Mouse (Mus musculus): ENCODE results near the gene Ptpn18. TPM values are rescaled to one million over a fixed set of nuclear protein-coding genes. Genes with fewer than 3 reads are reported as not detected.

The Ptpn18 gene
- total and polyA plus RNA-seq, 3 experiments: 39.1 to 73.3 TPM; not detected in 1

GRCm38 (mm10) chr1:34462766-34463165 lies 3.2 kb downstream of the Ptpn18 start (continued):
- peak; percentile 35; the same call in 1 of the 2 replicates for TF ChIP-seq BHLHE40 (IDR thresholded peaks at IDR 0.05; ENCODE audit: borderline replicate concordance, low read depth, low read length)
- TF ChIP-seq SMC3 (IDR thresholded peaks at IDR 0.05; ENCODE audit: low read depth, low read length): peak; percentile 68
- TF ChIP-seq TBP (IDR thresholded peaks at IDR 0.05; ENCODE audit: low read depth, low read length): no peak
- TF ChIP-seq MAZ (IDR thresholded peaks at IDR 0.05; ENCODE audit: low read depth, low read length): peak; percentile 62; the same call in 1 of the 2 replicates
- TF ChIP-seq POLR2AphosphoS2 (IDR thresholded peaks at IDR 0.05; ENCODE audit: low read length): no peak
- TF ChIP-seq ZNF384 (IDR thresholded peaks at IDR 0.05; ENCODE audit: low read depth, low read length): no peak
- TF ChIP-seq RAD21 (IDR thresholded peaks at IDR 0.05; ENCODE audit: low read depth, low read length): peak; percentile 57
- no peak for TF ChIP-seq E2F4 (IDR thresholded peaks at IDR 0.05; ENCODE audit: borderline replicate concordance, low read depth, low read length)
- TF ChIP-seq ZKSCAN1 (IDR thresholded peaks at IDR 0.05; ENCODE audit: low read depth, low read length): no peak

- Histone ChIP-seq H3K4me3 (ENCODE audit: control insufficient read depth in 1 of 2, insufficient read depth in 1 of 2, low read depth in 2 of 2, low read length in 2 of 2) (peak overlapping the region in 1 of 2 experiments; percentile 2; a peak in 1 of 4 replicates), H3K79me2 (ENCODE audit: control insufficient read depth, insufficient read depth, low read length, poor library complexity) (no peaks in the 10 kb centered on the region; the same call in 1 of the 2 replicates), H3K9ac (ENCODE audit: control insufficient read depth, low read depth, low read length, poor library complexity, severe bottlenecking) (no peak overlapping the region), H3K4me1 (ENCODE audit: control insufficient read depth in 1 of 2, insufficient read depth in 2 of 2, low read length in 2 of 2) (peaks cover 19 to 22% of the 10 kb centered on the region in 2 experiments), H3K36me3 (ENCODE audit: control insufficient read depth in 1 of 2, insufficient read depth in 2 of 2, low read length in 2 of 2) (peaks cover 0 to 16% of the 10 kb centered on the region in 2 experiments; a peak in 2 of 4 replicates), H3K27me3 (ENCODE audit: control insufficient read depth in 1 of 2, insufficient read depth in 2 of 2, low read length in 2 of 2) (no peaks in the 10 kb centered on the region), H3K27ac (ENCODE audit: control insufficient read depth, low read depth, low read length) (peak overlapping the region; percentile 31), H3K9me3 (replicated peaks; ENCODE audit: insufficient read depth, low read length) (no peaks in the 10 kb centered on the region)
- TF ChIP-seq NRF1 (IDR thresholded peaks at IDR 0.05; ENCODE audit: insufficient read depth, low read depth, low read length, poor library complexity, severe bottlenecking) (no peak), ZNF384 (IDR thresholded peaks at IDR 0.05; ENCODE audit: low read depth, low read length) (peak; percentile 66), BHLHE40 (IDR thresholded peaks at IDR 0.05; ENCODE audit: borderline replicate concordance, low read depth, low read length) (peak; percentile 67; the same call in 1 of the 2 replicates)
- peak; percentile 71 for DNase-seq (ENCODE audit: low read depth, low spot score)
Measured at GRCm38 (mm10) chr1:34464310-34464817, 4.8 kb downstream of the Ptpn18 start.

GRCm38 (mm10) chr1:34465445-34465844 lies 5.9 kb downstream of the Ptpn18 start:
- Histone ChIP-seq H3K27ac (ENCODE audit: control insufficient read depth, low read depth, low read length) (no peak overlapping the region), H3K4me1 (ENCODE audit: control insufficient read depth in 1 of 2, insufficient read depth in 2 of 2, low read length in 2 of 2) (peaks cover 19 to 22% of the 10 kb centered on the region in 2 experiments)

More at GRCm38 (mm10) chr1:34465445-34465844, 5.9 kb downstream of the Ptpn18 start:
- Histone ChIP-seq H3K4me3 (ENCODE audit: control insufficient read depth in 1 of 2, insufficient read depth in 1 of 2, low read depth in 2 of 2, low read length in 2 of 2) (no peak overlapping the region), H3K9me3 (replicated peaks; ENCODE audit: insufficient read depth, low read length) (no peaks in the 10 kb centered on the region), H3K79me2 (ENCODE audit: control insufficient read depth, insufficient read depth, low read length, poor library complexity) (no peaks in the 10 kb centered on the region), H3K9ac (ENCODE audit: control insufficient read depth, low read depth, low read length, poor library complexity, severe bottlenecking) (no peak overlapping the region), H3K36me3 (ENCODE audit: control insufficient read depth in 1 of 2, insufficient read depth in 2 of 2, low read length in 2 of 2) (peaks cover 0 to 16% of the 10 kb centered on the region in 2 experiments; a peak in 2 of 4 replicates), H3K27me3 (ENCODE audit: control insufficient read depth in 1 of 2, insufficient read depth in 2 of 2, low read length in 2 of 2) (no peaks in the 10 kb centered on the region)
- TF ChIP-seq MAFK (IDR thresholded peaks at IDR 0.05; ENCODE audit: borderline replicate concordance, low read depth, low read length) (no peak), USF1 (IDR thresholded peaks at IDR 0.05; ENCODE audit: low read depth, low read length) (no peak), MAX (IDR thresholded peaks at IDR 0.05; ENCODE audit: low read length) (peak; percentile 43; the same call in 1 of the 2 replicates), TAL1 (IDR thresholded peaks at IDR 0.05; ENCODE audit: low read length) (peak; percentile 53), TCF12 (IDR thresholded peaks at IDR 0.05; ENCODE audit: low read depth, low read length) (peak; percentile 20; the same call in 1 of the 2 replicates), RCOR1 (IDR thresholded peaks at IDR 0.05; ENCODE audit: low read depth, low read length) (no peak), ZMIZ1 (IDR thresholded peaks at IDR 0.05; ENCODE audit: low read depth, low read length) (no peak), ETS1 (IDR thresholded peaks at IDR 0.05; ENCODE audit: low read depth, low read length) (peak; percentile 67; the same call in 1 of the 2 replicates), HCFC1 (IDR thresholded peaks at IDR 0.05; ENCODE audit: low read depth, low read length) (no peak), MXI1 (IDR thresholded peaks at IDR 0.05; ENCODE audit: low read depth, low read length) (peak; percentile 48; the same call in 1 of the 2 replicates), GATA1 (IDR thresholded peaks at IDR 0.05; ENCODE audit: low read depth, low read length) (0 out of 2 replicates have a peak, but pooled peaks have one; percentile 25), CTCF (IDR thresholded peaks at IDR 0.05 in 2 of 3, conservative IDR thresholded peaks at IDR 0.05 in 1 of 3; ENCODE audit: control insufficient read depth in 1 of 3, insufficient read depth in 1 of 3, low read depth in 2 of 3, low read length in 3 of 3, poor library complexity in 1 of 3, severe bottlenecking in 1 of 3) (no peak), MYC (IDR thresholded peaks at IDR 0.05; ENCODE audit: low read depth, low read length) (0 out of 2 replicates have a peak, but pooled peaks have one; percentile 25), MYB (IDR thresholded peaks at IDR 0.05; ENCODE audit: low read depth, low read length) (peak; percentile 32; the same call in 1 of the 2 replicates), EP300 (IDR thresholded peaks at IDR 0.05; ENCODE audit: low read depth in 1 of 2, low read length in 2 of 2) (peak; percentile 42 to 49; a peak in 3 of 4 replicates), SMC3 (IDR thresholded peaks at IDR 0.05; ENCODE audit: low read depth, low read length) (no peak)
- DNase-seq (ENCODE audit: low read depth, low spot score): peak; percentile 44
